Mouse (Mus musculus) T-helper 1 cell (primary cell): ENCODE data around the gene Tradd.
"Not testable (repeated sequence)": the region's sequence is repeated elsewhere in the genome, so short reads cannot be mapped to it uniquely, and the experiment has no call there.

Experiments used
- in situ Hi-C: fragments of 300-600 bp; cut with MboI, MseI; formaldehyde crosslinking; loops from one replicate; pipeline ENCODE4 v1.15.1; 2025; ENCODE audit warnings: high pct_unique_total_duplicates

The Tradd gene

GRCm38 (mm10) chr8:105295895-105296573 lies 31.6 kb upstream of the Tradd start, which contains the start of gene Exoc3l:
TSS of gene Exoc3l (minus strand) at chr8:105296101.
- in situ Hi-C loops, result no loop called here

GRCm38 (mm10) chr8:105295256-105295655 lies 30.8 kb upstream of the Tradd start:
- in situ Hi-C loops, result no loop called here

GRCm38 (mm10) chr8:105294776-105295175 lies 30.4 kb upstream of the Tradd start:
- in situ Hi-C loops, result no loop called here

GRCm38 (mm10) chr8:105293405-105293804 lies 29.0 kb upstream of the Tradd start:
- in situ Hi-C loops, result no loop called here

GRCm38 (mm10) chr8:105292471-105292870 lies 28.1 kb upstream of the Tradd start:
- in situ Hi-C loops, result no loop called here

- in situ Hi-C loops, result not testable (repeated sequence)
Observed at GRCm38 (mm10) chr8:105291802-105292201, 27.4 kb upstream of the Tradd start.

- in situ Hi-C loops, result not testable (repeated sequence)
Observed at GRCm38 (mm10) chr8:105291364-105291763, 27.0 kb upstream of the Tradd start.

GRCm38 (mm10) chr8:105290554-105291314 lies 26.3 kb upstream of the Tradd start:
- in situ Hi-C loops, result no loop called here

GRCm38 (mm10) chr8:105289805-105290460 lies 25.5 kb upstream of the Tradd start, which contains the start of gene 4931428F04Rik:
TSS of gene 4931428F04Rik (minus strand) at chr8:105289864.
- in situ Hi-C loops, result no loop called here

GRCm38 (mm10) chr8:105288958-105289732 lies 24.7 kb upstream of the Tradd start:
- in situ Hi-C loops, result no loop called here

GRCm38 (mm10) chr8:105288231-105288630 lies 23.8 kb upstream of the Tradd start:
- in situ Hi-C loops, result no loop called here

- in situ Hi-C loops, result no loop called here
Observed at GRCm38 (mm10) chr8:105286907-105287306, 22.5 kb upstream of the Tradd start.

GRCm38 (mm10) chr8:105285514-105285913 lies 21.1 kb upstream of the Tradd start:
- in situ Hi-C loops, result no loop called here

- in situ Hi-C loops, result no loop called here
Observed at GRCm38 (mm10) chr8:105283074-105283473, 18.7 kb upstream of the Tradd start.

GRCm38 (mm10) chr8:105282239-105282638 lies 17.8 kb upstream of the Tradd start:
- in situ Hi-C loops, result no loop called here

GRCm38 (mm10) chr8:105281821-105282220 lies 17.4 kb upstream of the Tradd start:
- in situ Hi-C loops, result no loop called here

GRCm38 (mm10) chr8:105280567-105280966 lies 16.2 kb upstream of the Tradd start:
- in situ Hi-C loops, result no loop called here

GRCm38 (mm10) chr8:105278911-105279334 lies 14.5 kb upstream of the Tradd start:
- in situ Hi-C loops, result no loop called here

GRCm38 (mm10) chr8:105276292-105277120 lies 12.1 kb upstream of the Tradd start:
- in situ Hi-C loops, result no loop called here

- in situ Hi-C loops, result no loop called here
Observed at GRCm38 (mm10) chr8:105275840-105276239, 11.4 kb upstream of the Tradd start, which contains the start of gene Nol3. TSS of gene Nol3 (plus strand) at chr8:105276140.

- in situ Hi-C loops, result no loop called here
Observed at GRCm38 (mm10) chr8:105275387-105275786, 11.0 kb upstream of the Tradd start.
